Mouse (Mus musculus) MEL (cell line): ENCODE measurements around the gene Fxyd7.

Experiments
- CTCF ChIP-seq, 3 experiments: IDR thresholded peaks in 2 of 3; conservative IDR thresholded peaks in 1 of 3; 2 replicates each; pipeline ENCODE4 v1.5.1; 2011 to 2012; ENCODE audit warnings: low read length in 3 of 3, low read depth in 2 of 3, mild to moderate bottlenecking in 2 of 3, improper control_type of control experiment in 1 of 3, inconsistent platforms in 1 of 3, mixed read lengths in 1 of 3, moderate library complexity in 1 of 3; ENCODE audit not compliant: control insufficient read depth in 1 of 3, insufficient read depth in 1 of 3, poor library complexity in 1 of 3, severe bottlenecking in 1 of 3
- EP300 ChIP-seq, 2 experiments: IDR thresholded peaks; 2 replicates each; pipeline ENCODE4 v1.6.1; 2011; ENCODE audit warnings: improper control_type of control experiment in 2 of 2, low read length in 2 of 2, low read depth in 1 of 2, mild to moderate bottlenecking in 1 of 2
- MAFK ChIP-seq: IDR thresholded peaks from 2 replicates; pipeline ENCODE4 v1.6.1; 2011; ENCODE audit warnings: low read depth, mild to moderate bottlenecking, low read length, improper control_type of control experiment, borderline replicate concordance
- NRF1 ChIP-seq: IDR thresholded peaks from 2 replicates; pipeline ENCODE4 v1.6.1; 2014; ENCODE audit warnings: low read depth, mild to moderate bottlenecking, inconsistent platforms, low read length, improper control_type of control experiment, moderate library complexity; ENCODE audit not compliant: poor library complexity, insufficient read depth, severe bottlenecking
- POLR2A ChIP-seq, 2 experiments: IDR thresholded peaks; 2 replicates each; pipeline ENCODE4 v1.6.1; 2011 to 2012; ENCODE audit warnings: low read length in 2 of 2, mild to moderate bottlenecking in 2 of 2, control low read depth in 1 of 2, improper control_type of control experiment in 1 of 2, low read depth in 1 of 2, moderate library complexity in 1 of 2; ENCODE audit not compliant: control insufficient read depth in 1 of 2, insufficient read depth in 1 of 2, poor library complexity in 1 of 2
- RCOR1 ChIP-seq: IDR thresholded peaks from 2 replicates; pipeline ENCODE4 v1.6.1; 2012; ENCODE audit warnings: low read depth, mild to moderate bottlenecking, inconsistent platforms, low read length, improper control_type of control experiment
- UBTF ChIP-seq: IDR thresholded peaks from 2 replicates; pipeline ENCODE4 v1.6.1; 2012; ENCODE audit warnings: low read depth, mild to moderate bottlenecking, inconsistent platforms, low read length, improper control_type of control experiment, moderate library complexity, borderline replicate concordance; ENCODE audit not compliant: insufficient read depth

DNA sequence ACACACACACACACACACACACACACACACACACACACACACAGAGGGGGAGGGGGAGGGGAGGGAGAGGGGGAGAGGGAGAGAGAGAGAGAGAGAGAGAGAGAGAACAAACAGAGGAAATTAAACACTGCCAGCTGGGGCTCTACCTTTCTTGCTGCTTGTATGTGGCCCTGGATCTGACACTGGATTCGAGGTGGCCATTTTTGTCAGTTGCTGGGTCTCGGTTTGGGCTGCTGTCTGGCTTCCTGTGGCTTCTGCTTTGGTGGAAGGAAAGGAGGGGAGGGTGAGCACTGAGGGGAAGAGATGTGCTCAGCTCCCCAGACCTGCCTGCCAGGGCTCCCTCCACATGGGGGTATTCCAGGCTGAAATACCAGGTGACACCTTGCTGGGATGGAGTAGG is 13.6 kb downstream of the Fxyd7 start:
- no peak for TF ChIP-seq RCOR1
- TF ChIP-seq POLR2A (IDR thresholded peaks at IDR 0.05; ENCODE audit: control insufficient read depth in 1 of 2, insufficient read depth in 1 of 2, low read depth in 1 of 2, low read length in 2 of 2, poor library complexity in 1 of 2) = no peak
- TF ChIP-seq NRF1 = no peak
- TF ChIP-seq CTCF (IDR thresholded peaks at IDR 0.05 in 2 of 3, conservative IDR thresholded peaks at IDR 0.05 in 1 of 3; ENCODE audit: control insufficient read depth in 1 of 3, insufficient read depth in 1 of 3, low read depth in 2 of 3, low read length in 3 of 3, poor library complexity in 1 of 3, severe bottlenecking in 1 of 3) = no peak
- no peak for TF ChIP-seq MAFK
- TF ChIP-seq EP300 (IDR thresholded peaks at IDR 0.05; ENCODE audit: low read depth in 1 of 2, low read length in 2 of 2) = no peak
- TF ChIP-seq UBTF = no peak
